Mouse (Mus musculus): ENCODE results near the gene Kif6. TPM values are rescaled to one million over a fixed set of nuclear protein-coding genes. Genes with fewer than 3 reads are reported as not detected.

Kif6 gene
- polyA plus RNA-seq, 1 experiment from 2014 or later = 2.4 TPM

DNA sequence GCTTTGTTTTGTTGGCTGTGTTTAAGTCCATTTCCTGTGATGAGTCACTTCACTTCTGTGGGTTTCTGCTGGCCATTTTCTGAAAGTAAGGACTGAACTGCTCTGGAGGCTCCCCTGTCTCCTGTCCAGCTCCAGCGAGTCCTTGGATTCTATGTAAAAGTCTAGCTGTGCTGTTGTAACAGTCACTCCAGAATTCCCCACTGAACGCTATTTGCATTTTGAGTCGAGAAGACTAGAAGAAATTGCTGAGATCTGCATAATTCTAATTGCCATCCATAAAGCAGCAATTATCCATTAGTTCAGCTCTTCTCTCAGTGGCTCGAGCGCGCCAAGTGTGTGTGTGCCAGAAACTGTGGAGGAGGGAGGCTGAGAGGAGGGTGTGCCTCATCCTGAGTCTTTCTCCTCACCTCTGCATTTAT lies 57.0 kb downstream of the Kif6 start:
- Histone ChIP-seq H3K9ac (replicated peaks) (no peak overlapping the region), H3K27me3 (no peaks in the 10 kb centered on the region), H3K4me2 (replicated peaks) (no peak overlapping the region), H3K27ac (no peak overlapping the region), H3K4me3 (replicated peaks) (no peak overlapping the region), H3K9me3 (no peaks in the 10 kb centered on the region), H3K4me1 (replicated peaks) (no peaks in the 10 kb centered on the region), H3K36me3 (no peaks in the 10 kb centered on the region)
- 73% methylated on average over 6 of the region's 6 CpGs for WGBS
- peak; percentile 53; the same call in 1 of the 2 replicates for ATAC-seq

GRCm38 (mm10) chr17:49672421-49672820 lies 57.5 kb downstream of the Kif6 start:
- Histone ChIP-seq H3K36me3 (no peaks in the 10 kb centered on the region), H3K27me3 (no peaks in the 10 kb centered on the region), H3K4me3 (replicated peaks) (no peak overlapping the region), H3K4me1 (replicated peaks) (no peaks in the 10 kb centered on the region), H3K27ac (no peak overlapping the region), H3K9me3 (no peaks in the 10 kb centered on the region), H3K9ac (replicated peaks) (no peak overlapping the region), H3K4me2 (replicated peaks) (no peak overlapping the region)
- ATAC-seq = no peak
- WGBS = 89% methylated on average over 5 of the region's 5 CpGs

DNA sequence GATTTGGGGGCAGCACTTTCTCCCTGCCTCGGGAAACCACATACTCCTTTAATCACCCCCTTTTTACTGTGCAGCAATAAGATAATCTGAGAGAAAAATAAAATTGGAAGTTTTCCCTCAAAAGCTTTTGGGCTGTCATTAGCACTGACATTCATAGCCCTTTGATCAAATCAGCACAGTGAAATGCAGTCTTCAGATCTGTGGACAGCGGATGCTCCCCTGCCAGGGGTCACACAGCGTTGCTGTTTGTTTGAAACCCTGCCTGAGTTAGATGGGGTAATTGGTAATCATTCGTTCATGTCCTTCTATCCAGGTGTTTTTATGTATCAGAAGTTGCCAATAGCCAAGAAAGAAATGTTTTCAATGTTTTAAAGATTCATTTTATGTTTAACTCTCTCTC lies 60.7 kb downstream of the Kif6 start:
- WGBS = 76% methylated on average over 4 of the region's 4 CpGs
- H3K27ac ChIP-seq = no peak overlapping the region
- no peak overlapping the region for H3K9ac ChIP-seq (replicated peaks)
- no peak for ATAC-seq
- H3K4me3 ChIP-seq (replicated peaks) = no peak overlapping the region
- H3K27me3 ChIP-seq = no peaks in the 10 kb centered on the region
- no peak overlapping the region for H3K4me2 ChIP-seq (replicated peaks)
- no peaks in the 10 kb centered on the region for H3K36me3 ChIP-seq
- H3K9me3 ChIP-seq = no peaks in the 10 kb centered on the region
- H3K4me1 ChIP-seq (replicated peaks) = no peaks in the 10 kb centered on the region

DNA sequence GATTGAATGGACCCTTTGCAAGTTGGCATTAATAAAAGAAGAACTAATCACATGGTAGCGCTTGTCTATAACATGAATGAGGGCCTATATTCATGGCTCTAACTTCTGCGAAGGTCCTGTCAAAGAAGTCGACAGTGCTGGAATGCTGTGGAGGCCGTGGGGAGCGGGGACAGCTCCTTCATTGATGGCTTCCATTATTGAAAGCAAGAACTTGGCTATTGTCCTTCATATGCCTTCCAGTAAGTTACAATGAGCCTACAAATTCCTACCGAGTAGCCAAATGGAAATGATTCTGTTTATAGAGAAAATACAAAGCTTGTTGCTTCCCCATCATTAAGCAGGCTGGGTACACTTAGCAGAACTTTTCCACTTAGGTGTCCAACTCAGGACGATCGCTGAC lies 66.5 kb downstream of the Kif6 start:
- Histone ChIP-seq H3K36me3 (no peaks in the 10 kb centered on the region), H3K27me3 (no peaks in the 10 kb centered on the region), H3K4me1 (replicated peaks) (0 out of 2 replicates have a peak, but pooled peaks cover 3% of the 10 kb centered on the region), H3K9ac (replicated peaks) (no peak overlapping the region), H3K4me2 (replicated peaks) (no peak overlapping the region), H3K27ac (no peak overlapping the region), H3K4me3 (replicated peaks) (no peak overlapping the region), H3K9me3 (0 out of 2 replicates have a peak, but pooled peaks cover 4% of the 10 kb centered on the region)
- no peak for ATAC-seq
- 55% methylated on average over 8 of the region's 8 CpGs for WGBS

- Histone ChIP-seq H3K36me3 (no peaks in the 10 kb centered on the region), H3K27ac (no peak overlapping the region), H3K4me3 (replicated peaks) (no peak overlapping the region), H3K9ac (replicated peaks) (no peak overlapping the region), H3K9me3 (0 out of 2 replicates have a peak, but pooled peaks cover 4% of the 10 kb centered on the region), H3K4me2 (replicated peaks) (no peak overlapping the region), H3K4me1 (replicated peaks) (0 out of 2 replicates have a peak, but pooled peaks cover 3% of the 10 kb centered on the region), H3K27me3 (no peaks in the 10 kb centered on the region)
- 13% methylated on average over 2 of the region's 2 CpGs for WGBS
- no peak for ATAC-seq
These were observed 69.2 kb downstream of the Kif6 start for GRCm38 (mm10) chr17:49684146-49684545.

DNA sequence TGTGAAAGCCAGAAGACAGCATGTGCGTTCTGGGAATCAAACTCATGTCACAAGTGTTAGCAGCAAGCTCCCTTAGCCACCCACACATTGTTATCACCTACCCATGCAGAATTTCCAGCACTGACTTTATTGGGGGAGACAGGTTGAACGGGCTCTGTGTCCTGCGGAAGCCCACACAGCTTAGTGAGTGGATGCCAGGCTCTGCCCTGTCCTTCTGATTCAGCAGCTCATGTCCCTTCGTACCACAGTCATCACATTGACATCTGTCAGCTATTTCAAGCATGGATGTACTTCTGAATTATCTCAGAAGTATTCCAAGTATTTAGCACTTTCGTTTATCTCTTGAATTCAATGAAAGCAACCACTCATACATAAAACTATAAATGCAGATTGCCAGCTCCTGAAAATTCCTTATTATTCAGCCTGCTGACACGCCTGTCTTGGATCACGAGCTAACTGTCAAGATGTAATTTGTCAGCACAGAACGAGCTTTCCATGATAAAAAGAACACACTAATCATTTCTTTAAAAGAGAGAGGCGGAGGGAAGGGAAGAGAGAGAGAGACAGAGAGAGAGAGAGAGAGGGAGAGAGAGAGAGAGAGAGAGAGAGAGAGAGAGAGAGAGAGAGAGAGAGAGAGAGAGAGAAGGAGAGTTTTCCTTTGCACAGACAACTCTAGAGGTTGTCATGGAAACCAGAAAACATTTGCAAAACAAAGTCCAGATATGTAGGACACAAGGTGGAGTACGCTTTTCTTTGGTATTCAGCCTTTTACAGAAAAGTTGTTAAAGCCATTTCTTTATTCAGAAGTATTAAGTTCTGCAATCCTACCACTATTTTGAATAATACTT lies 75.9 kb downstream of the Kif6 start:
- 58% methylated on average over 10 of the region's 10 CpGs for WGBS
- H3K36me3 ChIP-seq = no peaks in the 10 kb centered on the region
- H3K4me1 ChIP-seq (replicated peaks) = no peaks in the 10 kb centered on the region
- no peak overlapping the region for H3K27ac ChIP-seq
- no peak overlapping the region for H3K4me3 ChIP-seq (replicated peaks)
- no peak overlapping the region for H3K9ac ChIP-seq (replicated peaks)
- no peak for ATAC-seq
- H3K9me3 ChIP-seq = no peaks in the 10 kb centered on the region
- H3K4me2 ChIP-seq (replicated peaks) = no peak overlapping the region
- no peaks in the 10 kb centered on the region for H3K27me3 ChIP-seq

GRCm38 (mm10) chr17:49691455-49691805 lies 76.5 kb downstream of the Kif6 start:
- no peak overlapping the region for H3K4me2 ChIP-seq (replicated peaks)
- no peak overlapping the region for H3K9ac ChIP-seq (replicated peaks)
- H3K4me3 ChIP-seq (replicated peaks) = no peak overlapping the region
- H3K9me3 ChIP-seq = no peaks in the 10 kb centered on the region
- no peaks in the 10 kb centered on the region for H3K27me3 ChIP-seq
- 76% methylated on average over 9 of the region's 9 CpGs for WGBS
- H3K36me3 ChIP-seq = no peaks in the 10 kb centered on the region
- no peaks in the 10 kb centered on the region for H3K4me1 ChIP-seq (replicated peaks)
- H3K27ac ChIP-seq = no peak overlapping the region
- no peak for ATAC-seq

- ATAC-seq = no peak
- H3K9ac ChIP-seq (replicated peaks) = no peak overlapping the region
- no peaks in the 10 kb centered on the region for H3K9me3 ChIP-seq
- H3K36me3 ChIP-seq = no peaks in the 10 kb centered on the region
- WGBS = 78% methylated on average over 5 of the region's 5 CpGs
- H3K27ac ChIP-seq = no peak overlapping the region
- H3K4me1 ChIP-seq (replicated peaks) = no peaks in the 10 kb centered on the region
- H3K4me3 ChIP-seq (replicated peaks) = no peak overlapping the region
- no peaks in the 10 kb centered on the region for H3K27me3 ChIP-seq
- H3K4me2 ChIP-seq (replicated peaks) = no peak overlapping the region
These were observed 78.3 kb downstream of the Kif6 start for GRCm38 (mm10) chr17:49693206-49693605.

GRCm38 (mm10) chr17:49697220-49697619 lies 82.3 kb downstream of the Kif6 start:
- Histone ChIP-seq H3K4me3 (replicated peaks) (no peak overlapping the region), H3K4me2 (replicated peaks) (no peak overlapping the region), H3K27me3 (no peaks in the 10 kb centered on the region), H3K4me1 (replicated peaks) (no peaks in the 10 kb centered on the region), H3K36me3 (no peaks in the 10 kb centered on the region), H3K9ac (replicated peaks) (no peak overlapping the region), H3K27ac (no peak overlapping the region), H3K9me3 (no peaks in the 10 kb centered on the region)
- no peak for ATAC-seq
- WGBS = 84% methylated on average over 5 of the region's 5 CpGs

DNA sequence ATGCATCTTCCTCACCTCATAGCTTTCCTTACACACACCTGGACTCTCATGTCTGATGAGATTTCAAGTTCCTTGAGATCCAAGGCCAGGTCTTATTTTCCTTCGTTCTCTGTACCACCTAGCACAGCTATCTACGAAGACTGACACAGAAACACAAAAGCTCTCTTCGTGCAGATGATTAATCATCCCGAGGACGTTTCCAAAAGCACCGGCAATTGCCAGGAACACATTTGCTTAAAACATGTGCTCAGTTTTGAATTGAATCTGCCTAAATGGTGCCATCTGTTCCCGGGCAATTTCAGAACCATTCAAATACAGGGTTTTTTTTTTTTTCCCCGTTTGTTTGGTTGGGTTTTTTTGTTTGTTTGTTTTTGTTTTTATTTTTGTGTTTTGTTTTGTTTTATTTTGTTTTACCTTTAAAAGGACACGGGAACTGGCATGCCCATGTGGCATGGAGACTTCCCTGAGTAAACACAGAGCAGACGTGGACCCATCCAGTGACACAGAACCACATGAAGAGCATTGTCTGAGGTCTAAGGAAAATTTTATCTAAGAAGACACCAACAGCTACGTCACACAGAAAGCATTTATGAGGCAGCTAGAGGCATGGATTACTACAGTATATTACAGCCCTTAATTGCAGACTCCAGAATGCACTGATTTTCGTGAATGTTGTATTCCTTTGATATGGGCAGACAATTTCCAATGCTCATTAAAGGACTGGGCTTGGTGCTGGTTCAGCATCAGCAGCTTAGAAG lies 88.7 kb downstream of the Kif6 start:
- H3K4me2 ChIP-seq (replicated peaks) = no peak overlapping the region
- H3K27ac ChIP-seq = no peak overlapping the region
- 80% methylated on average over 12 of the region's 12 CpGs for WGBS
- no peak overlapping the region for H3K4me3 ChIP-seq (replicated peaks)
- H3K4me1 ChIP-seq (replicated peaks) = no peaks in the 10 kb centered on the region
- H3K27me3 ChIP-seq = no peaks in the 10 kb centered on the region
- H3K9me3 ChIP-seq = no peaks in the 10 kb centered on the region
- no peaks in the 10 kb centered on the region for H3K36me3 ChIP-seq
- H3K9ac ChIP-seq (replicated peaks) = no peak overlapping the region
- ATAC-seq = no peak

GRCm38 (mm10) chr17:49709192-49709591 lies 94.3 kb downstream of the Kif6 start:
- H3K4me3 ChIP-seq (replicated peaks) = no peak overlapping the region
- no peak overlapping the region for H3K27ac ChIP-seq
- H3K4me2 ChIP-seq (replicated peaks) = no peak overlapping the region
- no peak overlapping the region for H3K9ac ChIP-seq (replicated peaks)
- WGBS = 83% methylated on average over 2 of the region's 2 CpGs
- ATAC-seq = no peak
- H3K27me3 ChIP-seq = no peaks in the 10 kb centered on the region
- H3K36me3 ChIP-seq = no peaks in the 10 kb centered on the region
- no peaks in the 10 kb centered on the region for H3K9me3 ChIP-seq
- H3K4me1 ChIP-seq (replicated peaks) = no peaks in the 10 kb centered on the region

DNA sequence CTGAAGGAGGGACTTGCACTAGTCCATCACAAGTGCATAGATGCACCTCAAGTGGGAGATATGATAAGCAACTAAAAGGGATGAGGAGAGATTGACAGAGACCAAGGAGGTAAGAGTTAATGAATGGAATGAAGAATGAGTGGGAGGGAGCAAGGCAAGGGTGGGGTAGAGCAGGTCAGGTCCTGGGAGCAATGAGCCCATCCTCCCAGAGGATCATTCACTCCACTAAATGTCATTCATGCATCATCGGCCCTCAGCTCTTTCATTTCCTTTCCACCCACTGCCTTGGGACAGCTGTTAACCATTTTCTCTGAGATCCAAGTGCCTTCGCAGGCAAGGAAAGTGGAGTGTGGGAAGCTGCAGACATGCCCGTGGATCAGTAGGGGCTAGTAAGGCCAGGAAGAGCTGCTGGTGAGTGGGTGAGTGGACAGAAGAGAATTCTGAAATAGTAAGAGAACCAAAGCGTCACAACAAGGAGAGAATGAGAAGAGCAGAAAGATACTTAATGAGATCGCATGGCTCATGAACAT lies 95.2 kb downstream of the Kif6 start:
- ATAC-seq = no peak
- WGBS = 85% methylated on average over 5 of the region's 5 CpGs

More for the DNA sequence above, 95.2 kb downstream of the Kif6 start:
- no peak overlapping the region for H3K27ac ChIP-seq
- no peak overlapping the region for H3K9ac ChIP-seq (replicated peaks)
- H3K36me3 ChIP-seq = no peaks in the 10 kb centered on the region
- no peaks in the 10 kb centered on the region for H3K4me1 ChIP-seq (replicated peaks)
- H3K4me3 ChIP-seq (replicated peaks) = no peak overlapping the region
- H3K9me3 ChIP-seq = no peaks in the 10 kb centered on the region
- no peaks in the 10 kb centered on the region for H3K27me3 ChIP-seq
- no peak overlapping the region for H3K4me2 ChIP-seq (replicated peaks)

Measured in midbrain, embryonic 13.5 days (tissue).